Mouse (Mus musculus) naive thymus-derived CD4-positive, alpha-beta T cell, adult 2 months (primary cell): ENCODE measurements around the gene C7.
A peak's percentile ranks its signal among the peaks of the same experiment; 100 is the strongest.
"Not testable (repeated sequence)": the region's sequence is repeated elsewhere in the genome, so short reads cannot be mapped to it uniquely, and the experiment has no call there.

Experiments used
- DNase-seq: peaks from one replicate; pipeline ENCODE4 v3.0.0-alpha.2; 2011; ENCODE audit warnings: low read depth

The C7 gene

DNA sequence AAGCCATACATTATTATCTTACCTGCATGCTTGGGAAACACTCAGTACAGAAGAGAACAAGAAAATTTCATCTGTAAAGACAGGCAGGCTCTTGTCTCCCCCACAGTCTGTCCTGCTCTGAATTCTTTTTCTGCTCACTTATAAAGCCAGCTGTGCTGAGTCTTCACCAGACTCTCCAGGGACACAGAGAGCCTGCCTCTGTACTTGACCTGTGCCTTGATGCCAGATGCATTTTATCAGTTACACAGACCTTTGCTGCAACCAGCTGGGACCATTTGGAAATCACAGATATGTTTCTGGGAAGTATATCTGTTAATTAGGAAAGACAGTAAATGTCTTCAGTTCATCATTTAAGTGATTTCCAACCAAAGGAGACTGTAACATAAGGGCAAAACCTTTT, at the start of gene C7:
Gene C7, minus strand, starts transcription at position 106 of the 400 bp plus-strand sequence.
- DNase-seq = no peak

DNA sequence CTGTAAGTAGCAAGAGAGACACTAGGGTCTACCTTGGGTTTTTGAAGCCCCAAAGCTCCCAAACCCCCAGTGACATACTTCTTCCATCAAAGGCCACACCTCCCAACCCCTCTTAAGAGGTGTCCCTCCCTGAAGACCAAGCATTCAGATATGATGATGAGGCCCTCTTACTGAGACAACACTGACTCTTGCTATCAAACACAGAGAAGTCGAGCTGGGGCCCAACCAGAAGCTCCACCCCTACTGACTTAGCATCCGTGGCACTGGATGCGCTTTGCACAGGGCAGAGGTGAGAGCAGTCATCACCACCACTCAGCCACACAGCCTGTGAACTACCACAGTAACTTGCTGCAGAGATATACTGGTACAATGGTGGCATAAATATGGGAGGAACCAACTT, 49.1 kb upstream of the C7 start:
- DNase-seq = no peak

DNA sequence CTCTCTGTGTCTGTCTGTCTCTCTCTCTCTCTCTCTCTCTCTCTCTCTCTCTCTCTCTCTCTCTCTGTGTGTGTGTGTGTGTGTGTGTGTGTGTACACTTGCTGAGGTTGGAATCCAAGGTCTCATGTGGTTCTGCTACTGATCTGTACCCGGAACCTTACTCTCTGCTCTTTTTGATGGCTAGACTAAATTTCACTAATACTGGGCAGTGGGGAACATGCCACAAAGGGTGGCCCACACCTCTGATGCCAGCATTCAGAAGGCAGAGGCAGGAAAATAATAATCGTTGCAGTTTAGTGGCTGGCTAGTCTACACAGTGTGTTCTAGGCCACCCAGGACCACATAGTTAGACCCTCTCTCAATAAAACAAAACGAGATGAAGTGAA, 45.1 kb upstream of the C7 start:
- DNase-seq = peak; percentile 69

DNA sequence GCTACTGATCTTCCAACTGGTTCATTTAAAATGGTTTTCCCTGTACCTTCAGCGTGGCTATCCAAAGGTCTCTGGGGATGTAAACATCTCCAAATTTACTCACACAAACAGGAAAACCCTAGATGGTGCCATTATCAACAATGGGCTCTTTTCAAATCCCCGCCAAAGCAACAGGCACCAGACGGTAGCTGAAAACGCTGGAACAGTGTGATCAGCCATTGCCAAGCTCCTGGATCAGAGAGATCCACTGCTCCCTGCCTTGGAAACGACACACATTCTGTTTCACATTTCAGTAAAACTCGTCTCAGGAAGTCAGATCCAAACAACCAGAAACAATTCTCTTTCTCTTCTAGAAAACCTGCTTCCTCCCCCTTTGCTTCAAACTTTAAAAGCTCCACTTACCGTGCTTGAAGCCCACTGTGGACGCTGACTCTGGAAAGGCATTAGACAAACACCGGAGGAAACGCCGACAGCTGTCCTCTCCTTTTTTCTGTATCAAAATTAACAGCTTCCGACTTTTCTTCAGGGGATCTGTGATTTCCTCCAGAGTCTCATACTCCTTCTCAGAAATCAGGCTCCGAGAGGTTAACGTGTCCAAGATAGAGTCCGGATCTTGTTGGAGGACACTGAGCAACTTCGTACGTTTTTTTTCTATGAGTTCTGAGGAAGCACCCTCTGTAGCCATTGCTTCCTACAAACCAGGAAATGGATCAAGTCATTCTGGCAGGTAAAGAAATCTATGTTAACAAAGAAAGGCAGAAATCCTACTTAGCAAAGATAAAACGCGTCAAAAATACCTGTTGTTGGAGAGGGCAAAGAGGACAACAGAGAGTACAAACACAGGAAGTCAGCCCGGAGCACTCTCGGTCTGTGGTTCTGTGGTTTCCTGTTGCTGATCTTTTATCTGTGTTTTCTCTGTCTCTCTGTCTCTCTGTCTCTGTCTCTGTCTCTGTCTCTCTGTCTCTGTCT, 44.4 kb upstream of the C7 start, which contains the start of gene Card6:
Gene Card6, minus strand, starts transcription at position 854 of the 969 bp plus-strand sequence.
- DNase-seq = peak; percentile 88

DNA sequence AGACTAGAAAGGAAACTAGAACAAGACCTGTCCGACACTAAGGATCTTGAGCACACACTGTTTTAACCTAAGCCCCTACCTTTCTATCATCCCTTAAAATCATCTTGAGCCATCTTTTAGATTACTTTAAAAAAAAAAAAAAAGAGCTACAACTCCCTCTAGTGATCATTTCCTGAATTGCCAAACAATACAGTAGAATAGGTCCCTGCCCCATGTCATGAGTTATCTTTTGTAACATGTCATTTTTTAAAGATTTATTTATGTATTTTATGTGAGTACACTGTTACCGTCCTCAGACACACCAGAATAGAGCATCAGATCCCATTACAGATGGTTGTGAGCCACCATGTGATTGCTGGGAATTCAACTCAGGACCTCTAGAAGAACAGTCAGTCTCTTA, 42.8 kb upstream of the C7 start:
- DNase-seq = peak; percentile 80

DNA sequence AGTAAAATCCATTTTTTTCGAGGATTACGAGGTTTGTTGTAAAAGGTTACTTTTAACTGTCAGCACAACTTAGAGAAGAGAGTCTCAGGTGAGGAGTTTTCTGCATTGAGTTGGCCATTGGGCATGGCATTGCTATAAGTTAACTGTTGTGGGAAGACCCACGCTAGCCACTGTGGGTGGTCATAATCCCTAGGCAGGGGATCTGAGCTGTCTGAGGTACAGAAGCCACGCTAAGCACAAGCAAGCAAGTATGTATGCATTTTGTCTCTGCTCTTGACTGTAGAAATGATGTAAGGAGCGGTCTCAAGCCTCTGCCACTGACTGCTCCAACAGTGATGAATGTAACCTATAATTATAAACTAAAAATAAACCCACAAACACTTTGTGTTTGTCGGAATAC, 42.4 kb upstream of the C7 start:
- DNase-seq = no peak

DNA sequence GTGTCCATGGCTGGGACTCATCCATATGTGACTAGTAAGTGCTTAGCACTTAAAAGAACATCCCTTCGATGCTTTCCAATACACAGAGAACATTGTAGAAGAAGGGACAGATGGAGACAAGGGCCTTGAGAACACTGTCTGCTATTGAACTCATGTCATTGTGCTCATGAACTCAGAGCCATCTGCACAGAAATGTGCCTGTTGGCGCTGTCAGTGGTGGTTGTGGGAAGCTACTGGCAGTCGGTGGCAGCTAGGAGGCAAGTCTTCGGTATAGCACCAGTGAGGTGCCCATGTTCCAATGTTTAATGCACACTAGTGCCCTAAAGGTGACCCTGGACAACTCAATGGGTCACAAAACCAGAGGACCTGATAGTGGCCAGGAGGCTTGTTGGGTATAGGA, 38.8 kb upstream of the C7 start:
- DNase-seq = no peak

DNA sequence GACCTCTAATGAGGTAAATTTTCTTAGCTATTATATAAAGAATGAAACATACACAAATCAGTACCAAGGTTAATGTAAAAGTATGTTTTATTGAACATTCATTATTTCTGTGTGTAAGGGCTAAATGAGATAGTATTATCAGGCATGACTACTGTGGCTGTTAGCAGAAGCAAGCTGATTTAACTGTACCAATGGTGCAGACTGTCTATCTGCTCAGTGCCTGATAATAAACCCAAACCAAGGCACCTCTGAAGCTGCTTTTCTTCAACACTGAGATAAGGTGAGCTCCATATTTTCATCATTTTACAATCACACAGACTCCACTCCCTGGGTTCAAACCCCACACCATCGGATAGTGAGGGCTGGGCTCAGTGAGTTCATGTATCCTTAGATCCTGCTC, 33.8 kb upstream of the C7 start:
- DNase-seq = no peak

DNA sequence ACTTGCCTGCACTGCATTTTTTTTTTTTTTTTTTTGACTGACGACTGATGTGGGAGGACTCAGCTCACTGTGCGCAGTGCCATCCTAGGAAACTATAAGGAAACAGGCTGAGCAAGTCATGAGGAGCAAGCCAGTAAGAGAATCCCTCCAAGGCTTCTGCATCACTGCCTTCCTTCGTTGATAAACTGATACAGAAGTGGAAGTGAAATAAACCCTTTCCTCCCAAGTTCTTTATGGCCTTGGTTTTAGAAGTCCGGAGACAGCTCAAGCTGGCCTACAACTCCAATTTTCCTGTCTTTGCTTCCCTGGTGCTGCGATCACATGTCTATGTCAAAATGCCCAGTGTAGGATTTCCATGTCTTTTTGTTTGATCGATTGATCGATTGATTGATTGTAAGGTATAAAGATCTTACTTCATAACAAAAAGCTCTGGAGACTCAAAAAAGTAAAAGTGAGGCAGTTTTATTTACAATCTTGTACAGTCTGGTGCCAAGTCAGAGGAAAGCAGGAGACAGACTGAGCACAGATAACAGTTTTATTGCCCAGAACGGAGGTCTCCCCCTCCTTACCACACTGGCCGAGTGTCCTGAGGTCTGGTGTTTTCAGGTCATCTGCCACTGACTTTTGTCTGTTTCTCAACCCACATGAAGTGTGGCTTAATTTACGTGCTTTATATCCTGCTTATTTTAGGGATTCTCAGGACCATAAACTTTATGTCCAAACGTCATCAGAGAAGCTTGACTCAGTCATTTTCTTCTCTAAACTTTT, 32.2 kb upstream of the C7 start:
- DNase-seq = no peak

DNA sequence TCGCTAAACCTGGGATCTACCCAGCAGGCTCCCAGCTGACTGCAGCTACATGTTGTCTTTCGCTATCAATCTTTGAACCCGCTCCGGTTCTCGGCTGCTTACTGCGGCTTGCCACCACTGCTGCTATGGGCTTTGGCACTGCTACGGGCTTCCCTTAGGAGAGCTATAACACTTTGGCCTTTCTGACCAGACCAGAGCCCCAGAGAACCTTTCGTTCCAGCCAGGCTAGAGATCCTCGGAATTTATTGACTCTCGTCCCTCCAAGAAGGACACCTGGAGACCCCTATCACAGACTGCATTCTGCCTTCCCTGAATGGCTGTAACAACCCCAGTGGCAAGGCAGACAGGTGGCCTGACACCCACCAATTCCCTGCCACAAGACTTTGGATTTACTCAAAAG, 26.6 kb upstream of the C7 start:
- no peak for DNase-seq

DNA sequence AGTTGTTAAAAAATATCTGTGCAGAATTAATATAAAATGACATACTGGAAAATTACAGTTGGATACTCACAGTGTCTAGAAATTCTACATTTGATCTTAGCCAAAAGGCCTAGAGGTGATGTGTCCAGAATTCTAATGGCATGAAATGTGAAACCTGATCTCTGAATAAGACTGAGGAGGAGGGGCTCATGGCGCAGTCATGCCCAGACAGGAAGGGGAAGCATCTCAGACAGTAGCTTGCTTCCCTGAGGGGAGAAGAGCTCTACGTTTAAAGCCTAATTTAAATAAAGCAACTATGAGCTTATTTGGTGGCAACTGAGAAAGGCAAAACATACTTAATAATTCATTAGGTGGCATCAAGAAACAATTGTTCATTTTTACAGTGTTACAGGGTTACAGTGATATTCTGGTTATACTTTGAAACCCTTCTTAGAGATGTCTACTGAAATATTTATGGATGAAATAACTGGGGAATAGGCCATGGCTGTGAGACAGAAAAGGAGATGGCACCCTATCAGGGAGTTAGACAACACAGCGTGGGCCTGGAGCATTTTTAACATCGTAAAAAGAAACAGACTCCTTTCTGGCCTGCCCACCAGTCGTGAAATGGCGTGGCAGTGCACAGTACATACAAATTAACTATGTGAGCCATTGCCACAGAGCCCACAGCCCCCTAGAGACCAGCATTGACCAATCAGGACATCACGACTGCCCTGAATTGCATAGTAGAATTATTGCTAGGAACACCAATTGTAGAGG, 25.5 kb upstream of the C7 start:
- DNase-seq = no peak

DNA sequence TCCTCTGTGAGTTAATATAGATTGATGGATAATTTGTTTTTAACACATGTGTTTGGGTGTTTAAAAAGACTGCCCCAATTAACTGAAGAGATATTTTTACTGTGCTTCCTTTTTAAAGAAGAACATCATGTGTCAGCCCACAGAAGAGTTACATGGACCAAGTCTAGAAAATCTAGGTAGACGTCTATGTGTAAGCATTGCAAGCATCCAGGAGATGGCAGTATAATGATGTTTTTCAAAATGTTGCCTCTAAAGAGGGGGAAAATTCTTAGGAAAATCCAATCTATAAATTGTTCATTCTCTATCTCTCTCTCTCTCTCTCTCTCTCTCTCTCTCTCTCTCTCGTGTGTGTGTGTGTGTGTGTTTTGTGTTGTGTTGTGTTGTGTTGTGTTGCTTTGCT, 22.6 kb upstream of the C7 start:
- peak; percentile 54 for DNase-seq

DNA sequence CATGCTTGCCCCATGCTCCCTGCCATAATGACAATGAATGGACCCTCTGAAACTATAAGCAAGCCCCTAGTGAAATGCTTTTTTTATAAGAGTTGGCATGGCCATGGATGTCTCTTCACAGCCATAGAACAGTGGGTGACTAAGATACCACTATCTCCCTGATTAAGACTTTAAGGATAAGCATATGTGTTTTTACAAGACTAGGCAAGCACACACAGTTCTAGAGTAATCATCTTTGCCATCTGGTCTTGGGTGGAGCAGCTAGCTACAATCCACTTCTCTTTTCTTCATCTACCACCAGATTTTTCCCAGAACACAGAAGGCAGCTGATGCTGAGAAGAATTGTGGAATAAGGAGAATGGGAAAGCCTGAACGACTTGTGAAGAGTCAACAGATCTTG, 17.7 kb upstream of the C7 start:
- DNase-seq = no peak

DNA sequence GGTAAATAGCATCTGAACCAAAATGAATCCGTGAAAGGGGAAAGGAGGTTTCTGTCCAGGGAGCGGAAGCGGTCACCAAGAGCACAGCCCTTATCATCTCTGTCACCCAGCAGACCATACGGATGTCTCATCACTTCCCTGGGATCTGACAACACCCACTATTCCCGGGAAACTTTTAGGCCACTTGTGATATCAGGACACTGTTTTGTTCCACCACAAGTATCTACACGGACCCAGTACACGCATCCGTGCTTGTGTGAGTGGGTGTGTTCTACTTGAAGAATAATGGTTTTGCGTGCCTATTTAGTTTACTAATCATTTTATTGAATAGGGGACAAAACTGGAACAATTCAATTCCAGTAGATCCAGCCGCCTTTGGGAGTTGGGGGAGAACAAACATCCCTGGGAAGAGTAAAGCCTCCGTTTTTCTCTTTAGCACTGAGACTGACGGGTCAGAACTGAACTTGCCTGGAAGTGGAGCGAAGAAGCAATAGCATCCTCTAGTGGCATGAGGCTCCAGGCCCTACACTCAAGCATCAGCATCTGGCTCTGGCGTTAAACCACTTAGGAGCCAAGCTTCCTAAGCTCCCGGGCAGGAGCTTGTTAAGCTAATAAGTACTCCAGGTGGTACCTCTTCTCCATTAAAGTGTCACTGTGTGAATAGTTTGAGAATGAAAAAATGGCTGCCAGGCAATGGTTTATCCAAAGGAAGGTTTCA, 5.4 kb upstream of the C7 start:
- no peak for DNase-seq

DNA sequence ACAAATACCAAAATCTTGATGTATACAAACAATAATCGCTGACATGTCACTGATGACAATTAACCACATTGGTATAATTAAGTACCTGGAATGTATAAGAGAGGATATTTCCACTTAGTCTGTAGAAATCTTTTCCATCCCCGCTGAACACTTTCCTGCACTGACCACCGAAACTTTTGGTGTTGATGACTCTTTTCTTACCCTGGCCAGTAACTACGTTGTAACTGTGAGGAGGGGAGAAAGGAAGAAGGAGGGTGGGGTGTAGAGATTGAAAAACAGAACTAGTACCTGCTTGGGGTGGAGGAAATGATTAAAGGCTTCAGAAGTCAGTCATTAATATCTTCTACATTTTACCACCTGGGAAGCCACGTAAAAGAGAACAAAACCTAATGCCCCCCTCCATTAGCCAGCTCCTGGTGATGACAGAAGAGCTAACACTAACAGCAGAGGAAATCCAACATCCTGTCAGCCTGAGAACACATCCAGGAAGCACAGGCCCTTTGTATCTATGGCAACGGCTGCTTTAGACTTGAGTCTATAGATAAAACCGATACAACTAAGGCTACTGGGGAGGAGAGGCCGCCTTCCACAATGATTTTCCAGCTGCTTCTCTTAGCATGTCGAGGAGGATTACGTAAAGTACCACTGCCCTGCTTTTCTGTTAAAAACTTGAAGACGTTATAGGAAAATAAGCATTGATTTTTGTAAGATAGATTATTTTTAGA, 17.8 kb downstream of the C7 start:
- peak; percentile 18 for DNase-seq

DNA sequence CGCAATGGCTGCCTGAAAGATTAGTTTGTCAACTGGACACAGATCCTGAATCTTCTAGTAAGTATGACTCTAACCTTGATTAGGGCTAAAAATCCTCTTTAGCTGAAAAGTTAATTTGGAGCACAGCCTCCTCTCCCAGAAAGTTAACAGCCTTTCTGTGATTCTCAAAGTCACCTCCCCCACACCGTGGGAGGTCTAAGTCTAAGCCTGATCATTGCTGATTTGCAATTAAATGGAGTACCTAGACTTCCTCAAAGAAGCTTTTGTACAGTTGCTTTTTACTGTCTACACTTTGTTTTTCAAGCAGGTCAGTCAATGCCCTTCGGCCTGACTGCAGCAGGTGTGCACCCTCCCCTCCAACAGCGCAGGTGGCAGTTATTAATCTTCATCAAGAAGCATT, 34.3 kb downstream of the C7 start:
- no peak for DNase-seq

DNA sequence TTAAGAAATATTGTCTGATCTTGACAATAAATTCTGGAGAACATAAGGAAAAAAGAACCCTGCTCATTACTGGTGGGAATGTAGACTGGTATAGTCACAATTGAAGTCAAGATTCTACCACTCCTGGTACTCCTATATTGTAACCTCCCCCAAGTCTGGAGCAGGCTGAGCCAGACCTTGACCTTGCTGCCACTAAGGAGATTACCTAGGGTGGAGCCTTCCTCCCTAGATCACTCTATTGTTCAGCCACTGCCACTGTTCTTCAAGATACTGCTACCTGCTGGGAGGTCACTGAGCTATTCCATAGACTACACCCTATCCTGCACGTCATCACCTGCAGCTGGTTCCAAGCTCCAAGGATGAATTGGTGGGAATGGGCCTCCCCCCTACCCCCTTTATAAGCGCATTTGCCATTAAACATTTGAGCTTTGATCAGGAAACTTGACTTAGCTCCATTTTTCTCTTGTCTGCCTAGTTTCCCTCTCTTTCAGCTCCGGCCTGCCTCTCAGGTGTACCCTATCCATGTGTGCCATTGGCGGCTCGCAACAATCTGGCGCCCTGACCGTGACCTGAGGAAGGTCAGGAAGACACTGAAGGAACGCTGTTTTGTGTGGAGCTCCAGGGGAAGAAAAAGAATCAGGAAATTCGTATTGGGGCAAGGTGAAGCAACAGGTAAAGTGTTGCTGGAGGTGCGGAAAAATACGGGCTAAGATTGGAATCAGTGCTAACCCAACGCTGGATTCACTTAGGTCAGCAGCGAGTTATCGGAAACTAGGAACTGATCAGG, 39.9 kb downstream of the C7 start:
- not testable (repeated sequence) for DNase-seq

DNA sequence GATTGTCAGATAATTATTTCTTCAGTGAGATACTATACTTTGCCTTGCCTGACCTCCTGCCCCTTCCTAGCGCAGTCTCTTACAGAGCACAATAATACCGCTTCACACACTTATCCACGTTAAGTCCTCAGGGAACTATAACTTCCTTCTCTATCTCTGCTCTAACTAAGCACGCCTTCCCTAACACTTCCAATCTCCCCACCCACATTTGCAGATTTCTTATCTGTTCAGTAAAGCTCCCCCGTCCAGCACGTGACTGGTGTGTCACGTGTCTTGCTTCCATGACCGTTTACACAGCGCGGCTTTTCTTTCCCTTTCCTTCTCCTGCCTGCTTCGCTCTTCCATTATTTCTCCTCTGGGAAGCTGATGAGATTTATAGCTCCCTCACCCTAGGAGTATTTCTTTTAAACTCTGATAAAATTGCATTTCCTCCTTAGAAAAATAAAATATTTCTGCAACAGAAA, 53.9 kb downstream of the C7 start:
- no peak for DNase-seq

DNA sequence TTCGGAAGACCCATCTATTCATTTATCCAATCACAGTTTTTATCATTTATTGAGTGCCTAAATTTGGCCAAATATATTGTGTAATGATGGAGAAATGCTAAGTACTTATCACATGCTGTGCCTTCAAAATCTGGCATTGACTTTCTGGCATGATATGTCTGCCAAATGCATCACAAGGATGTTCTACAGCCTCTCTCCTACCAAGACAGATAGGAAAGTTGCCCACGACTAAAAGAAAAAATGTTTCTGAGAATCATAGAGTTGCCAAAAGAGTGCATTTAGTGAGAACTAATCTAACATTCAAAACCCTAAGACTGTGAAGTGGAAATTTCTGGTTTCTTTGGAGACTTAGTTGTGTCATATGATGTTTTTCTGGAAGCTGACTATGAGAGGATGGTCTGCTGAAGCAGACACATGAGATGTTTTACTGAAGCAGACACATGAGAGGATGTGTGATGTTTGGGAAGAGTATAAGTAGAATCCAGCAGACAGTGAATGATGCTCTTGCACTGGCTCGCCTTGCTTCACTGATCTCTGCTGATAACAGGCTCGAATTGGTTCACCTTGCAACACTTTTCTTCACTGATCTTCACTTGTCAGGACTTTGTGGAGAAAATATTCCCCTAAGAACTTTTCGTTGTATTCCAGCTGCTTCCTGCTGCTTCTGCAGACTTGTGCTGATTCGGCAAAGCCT, 59.9 kb downstream of the C7 start:
- DNase-seq = no peak

DNA sequence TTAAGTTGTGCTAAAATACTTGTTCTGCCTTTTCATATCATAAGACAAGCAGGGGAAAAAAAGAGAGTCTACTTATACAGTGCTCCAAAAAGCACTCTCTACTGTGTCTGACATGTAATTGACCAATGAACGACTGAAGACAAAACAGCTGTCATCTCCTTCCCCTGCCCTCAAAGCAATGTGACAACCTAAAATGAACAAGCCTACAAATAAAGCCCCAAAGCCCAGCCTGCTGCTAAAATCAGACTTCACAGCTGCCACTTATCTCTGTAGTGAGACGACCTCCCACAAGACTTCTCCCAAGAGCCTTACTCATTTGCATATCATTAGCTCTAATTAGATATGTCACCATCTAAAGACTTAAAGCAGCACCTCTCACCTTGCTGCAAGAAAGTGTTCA, 60.6 kb downstream of the C7 start:
- DNase-seq = no peak
